Mouse (Mus musculus): ENCODE data around the gene Birc5. TPM values are rescaled to one million over a fixed set of nuclear protein-coding genes. Genes with fewer than 3 reads are reported as not detected.
"Not testable (repeated sequence)": the region's sequence is repeated elsewhere in the genome, so short reads cannot be mapped to it uniquely, and the experiment has no call there.

The Birc5 gene
- polyA plus RNA-seq, 1 experiment = 46.1 TPM

GRCm38 (mm10) chr11:117827386-117827785, 21.7 kb upstream of the Birc5 start:
- TF ChIP-seq CTCF (IDR thresholded peaks at IDR 0.05; ENCODE audit: control insufficient read depth, insufficient read depth, insufficient replicate concordance, low read depth, low read length) (no peak), POLR2A (IDR thresholded peaks at IDR 0.05; ENCODE audit: control insufficient read depth, low read depth, low read length) (no peak)
- H3K27me3 ChIP-seq (ENCODE audit: control insufficient read depth, insufficient read depth, low read length) = no peaks in the 10 kb centered on the region
- no peaks in the 10 kb centered on the region for H3K36me3 ChIP-seq (ENCODE audit: control insufficient read depth, insufficient read depth, low read length)
- peak overlapping the region; percentile 84; the same call in 1 of the 2 replicates for H3K27ac ChIP-seq (ENCODE audit: control insufficient read depth, insufficient read depth, low read depth, low read length)
- H3K4me3 ChIP-seq (ENCODE audit: control insufficient read depth, low read depth, low read length) = no peak overlapping the region
- H3K4me1 ChIP-seq (ENCODE audit: control insufficient read depth, insufficient read depth, low read length) = peaks cover 32% of the 10 kb centered on the region

- Histone ChIP-seq H3K4me1 (ENCODE audit: control insufficient read depth, insufficient read depth, low read length) (peaks cover 35% of the 10 kb centered on the region), H3K4me3 (ENCODE audit: control insufficient read depth, low read depth, low read length) (no peak overlapping the region), H3K36me3 (ENCODE audit: control insufficient read depth, insufficient read depth, low read length) (no peaks in the 10 kb centered on the region), H3K27me3 (ENCODE audit: control insufficient read depth, insufficient read depth, low read length) (no peaks in the 10 kb centered on the region), H3K27ac (ENCODE audit: control insufficient read depth, insufficient read depth, low read depth, low read length) (peak overlapping the region; percentile 84)
- TF ChIP-seq CTCF (IDR thresholded peaks at IDR 0.05; ENCODE audit: control insufficient read depth, insufficient read depth, insufficient replicate concordance, low read depth, low read length) (no peak), POLR2A (IDR thresholded peaks at IDR 0.05; ENCODE audit: control insufficient read depth, low read depth, low read length) (no peak)
Observed at GRCm38 (mm10) chr11:117828149-117828887, 20.7 kb upstream of the Birc5 start.

GRCm38 (mm10) chr11:117828888-117829604, 20.0 kb upstream of the Birc5 start:
- Histone ChIP-seq H3K36me3 (ENCODE audit: control insufficient read depth, insufficient read depth, low read length) (no peaks in the 10 kb centered on the region), H3K4me3 (ENCODE audit: control insufficient read depth, low read depth, low read length) (no peak overlapping the region), H3K4me1 (ENCODE audit: control insufficient read depth, insufficient read depth, low read length) (peaks cover 35% of the 10 kb centered on the region), H3K27me3 (ENCODE audit: control insufficient read depth, insufficient read depth, low read length) (no peaks in the 10 kb centered on the region), H3K27ac (ENCODE audit: control insufficient read depth, insufficient read depth, low read depth, low read length) (peak overlapping the region; percentile 84)
- no peak for TF ChIP-seq POLR2A (IDR thresholded peaks at IDR 0.05; ENCODE audit: control insufficient read depth, low read depth, low read length)
- TF ChIP-seq CTCF (IDR thresholded peaks at IDR 0.05; ENCODE audit: control insufficient read depth, insufficient read depth, insufficient replicate concordance, low read depth, low read length) = no peak

- Histone ChIP-seq H3K27me3 (ENCODE audit: control insufficient read depth, insufficient read depth, low read length) (no peaks in the 10 kb centered on the region), H3K4me3 (ENCODE audit: control insufficient read depth, low read depth, low read length) (no peak overlapping the region), H3K4me1 (ENCODE audit: control insufficient read depth, insufficient read depth, low read length) (peaks cover 34% of the 10 kb centered on the region), H3K27ac (ENCODE audit: control insufficient read depth, insufficient read depth, low read depth, low read length) (peak overlapping the region; percentile 44), H3K36me3 (ENCODE audit: control insufficient read depth, insufficient read depth, low read length) (no peaks in the 10 kb centered on the region)
- TF ChIP-seq POLR2A (IDR thresholded peaks at IDR 0.05; ENCODE audit: control insufficient read depth, low read depth, low read length) = no peak
- TF ChIP-seq CTCF (IDR thresholded peaks at IDR 0.05; ENCODE audit: control insufficient read depth, insufficient read depth, insufficient replicate concordance, low read depth, low read length) = no peak
Observed at GRCm38 (mm10) chr11:117829671-117830215, 19.3 kb upstream of the Birc5 start.

GRCm38 (mm10) chr11:117830401-117830800, 18.6 kb upstream of the Birc5 start:
- Histone ChIP-seq H3K27me3 (ENCODE audit: control insufficient read depth, insufficient read depth, low read length) (no peaks in the 10 kb centered on the region), H3K4me1 (ENCODE audit: control insufficient read depth, insufficient read depth, low read length) (peaks cover 29% of the 10 kb centered on the region), H3K4me3 (ENCODE audit: control insufficient read depth, low read depth, low read length) (peak overlapping the region; percentile 1), H3K27ac (ENCODE audit: control insufficient read depth, insufficient read depth, low read depth, low read length) (peak overlapping the region; percentile 44), H3K36me3 (ENCODE audit: control insufficient read depth, insufficient read depth, low read length) (no peaks in the 10 kb centered on the region)
- no peak for TF ChIP-seq CTCF (IDR thresholded peaks at IDR 0.05; ENCODE audit: control insufficient read depth, insufficient read depth, insufficient replicate concordance, low read depth, low read length)
- TF ChIP-seq POLR2A (IDR thresholded peaks at IDR 0.05; ENCODE audit: control insufficient read depth, low read depth, low read length) = no peak

DNA sequence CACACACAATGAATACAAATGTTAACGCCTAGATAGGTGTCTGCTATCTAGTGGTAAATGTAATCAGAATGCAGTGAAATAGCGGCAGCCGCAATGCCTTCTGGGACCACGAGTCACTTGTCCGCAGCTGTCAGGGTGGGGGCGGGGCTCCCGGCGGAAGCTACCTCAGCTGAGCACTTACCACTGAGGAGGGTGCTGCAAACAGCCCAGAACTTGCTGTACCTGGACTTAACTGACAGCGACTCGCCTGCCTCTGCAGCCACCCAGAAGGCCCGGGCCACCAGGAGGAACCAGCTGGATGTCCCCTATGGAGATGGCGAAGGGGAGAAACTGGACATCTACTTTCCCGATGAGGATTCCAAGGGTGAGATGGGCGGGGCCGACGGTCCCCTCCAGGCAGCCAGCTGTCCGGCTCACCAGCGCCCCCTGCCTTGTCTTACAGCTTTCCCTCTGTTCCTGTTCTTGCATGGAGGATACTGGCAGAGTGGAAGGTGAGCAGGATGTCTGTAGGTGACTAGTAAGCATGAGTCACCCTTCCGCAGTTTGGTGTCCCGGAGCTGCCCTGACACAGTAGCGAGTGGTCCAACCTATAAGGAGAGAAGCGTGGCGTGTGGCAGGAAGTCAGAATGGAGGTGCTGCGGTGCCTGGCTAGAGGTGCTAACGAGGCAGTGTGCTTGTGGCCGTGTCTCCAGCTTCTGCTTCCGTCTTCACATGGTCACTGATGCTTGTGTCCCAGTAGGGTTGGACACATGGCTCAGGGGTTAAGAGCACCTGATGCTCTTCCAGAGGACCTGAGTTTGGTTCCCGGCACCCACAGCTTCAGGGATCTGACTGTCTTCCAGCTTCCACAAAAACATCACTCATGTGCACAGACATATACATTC, 16.7 kb upstream of the Birc5 start:
- H3K4me1 ChIP-seq (ENCODE audit: control insufficient read depth, insufficient read depth, low read length) = peaks cover 29% of the 10 kb centered on the region
- peak; percentile 69; the same call in 1 of the 2 replicates for TF ChIP-seq CTCF (IDR thresholded peaks at IDR 0.05; ENCODE audit: control insufficient read depth, insufficient read depth, insufficient replicate concordance, low read depth, low read length)
- TF ChIP-seq POLR2A (IDR thresholded peaks at IDR 0.05; ENCODE audit: control insufficient read depth, low read depth, low read length) = no peak
- no peaks in the 10 kb centered on the region for H3K27me3 ChIP-seq (ENCODE audit: control insufficient read depth, insufficient read depth, low read length)
- H3K36me3 ChIP-seq (ENCODE audit: control insufficient read depth, insufficient read depth, low read length) = no peaks in the 10 kb centered on the region
- peak overlapping the region; percentile 76 for H3K27ac ChIP-seq (ENCODE audit: control insufficient read depth, insufficient read depth, low read depth, low read length)
- H3K4me3 ChIP-seq (ENCODE audit: control insufficient read depth, low read depth, low read length) = peak overlapping the region; percentile 83

DNA sequence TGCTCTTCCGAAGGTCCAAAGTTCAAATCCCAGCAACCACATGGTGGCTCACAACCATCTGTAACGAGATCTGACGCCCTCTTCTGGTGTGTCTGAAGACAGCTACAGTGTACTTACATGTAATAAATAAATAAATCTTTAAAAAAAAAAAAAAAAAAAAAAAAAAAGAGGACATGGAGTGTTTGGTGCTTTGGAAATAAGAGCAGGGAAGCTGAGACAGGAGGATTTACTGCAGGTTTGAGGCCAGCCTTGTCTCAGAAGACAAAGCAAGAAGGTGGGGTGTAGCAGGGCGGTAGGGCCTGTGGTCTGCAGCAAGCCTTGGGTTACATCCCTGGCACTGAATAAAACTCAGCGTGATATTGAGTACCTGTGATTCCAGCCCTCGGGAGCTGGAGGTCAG, 15.5 kb upstream of the Birc5 start:
- not testable (repeated sequence) for H3K27me3 ChIP-seq (ENCODE audit: control insufficient read depth, insufficient read depth, low read length); H3K36me3 ChIP-seq (ENCODE audit: control insufficient read depth, insufficient read depth, low read length); H3K4me3 ChIP-seq (ENCODE audit: control insufficient read depth, low read depth, low read length)
- peak overlapping the region; percentile 65 for H3K27ac ChIP-seq (ENCODE audit: control insufficient read depth, insufficient read depth, low read depth, low read length)
- peaks cover 23% of the 10 kb centered on the region for H3K4me1 ChIP-seq (ENCODE audit: control insufficient read depth, insufficient read depth, low read length)

All from testis, adult 2 months (tissue).